Mouse (Mus musculus) heart, adult 2 months (tissue): ENCODE data around the gene Sox10. TPM values are rescaled to one million over a fixed set of nuclear protein-coding genes. Genes with fewer than 3 reads are reported as not detected.

Experiments
- DNase-seq, 2 experiments: peaks; one replicate each; pipeline ENCODE4 v3.0.0; 2021
- H3K27ac ChIP-seq: fragments of 200-600 bp; 2 replicates; pipeline ENCODE4 v1.8.1; 2022
- H3K27me3 ChIP-seq: fragments of 200-500 bp; 2 replicates; pipeline ENCODE4 v1.6.1; 2012; ENCODE audit warnings: mild to moderate bottlenecking, low read length, inconsistent platforms, mixed read lengths; ENCODE audit not compliant: control insufficient read depth, insufficient read depth
- H3K36me3 ChIP-seq: fragments of 200-500 bp; 2 replicates; pipeline ENCODE4 v1.6.1; 2012; ENCODE audit warnings: low read length, inconsistent platforms; ENCODE audit not compliant: control insufficient read depth, insufficient read depth
- H3K4me1 ChIP-seq: fragments of 200-500 bp; 2 replicates; pipeline ENCODE4 v1.6.1; 2011; ENCODE audit warnings: low read length; ENCODE audit not compliant: control insufficient read depth, insufficient read depth
- H3K4me3 ChIP-seq: fragments of 200-600 bp; 2 replicates; pipeline ENCODE4 v1.8.1; 2022
- H3K79me2 ChIP-seq: fragments of 200-500 bp; replicated peaks from 2 replicates; pipeline ENCODE4 v1.6.1; 2012; ENCODE audit warnings: mild to moderate bottlenecking, inconsistent platforms, low read length, moderate library complexity, mixed read lengths; ENCODE audit not compliant: control insufficient read depth, insufficient read depth
- H3K9ac ChIP-seq: fragments of 200-500 bp; 2 replicates; pipeline ENCODE4 v1.6.1; 2012; ENCODE audit warnings: low read depth, mild to moderate bottlenecking, control low read depth, inconsistent platforms, low read length, mixed read lengths
- CTCF ChIP-seq: fragments of 200-600 bp; IDR thresholded peaks from 2 replicates; pipeline ENCODE4 v1.8.1; 2022; ENCODE audit warnings: antibody characterized with exemption, mild to moderate bottlenecking, moderate library complexity
- EP300 ChIP-seq: fragments of 200-500 bp; IDR thresholded peaks from 2 replicates; pipeline ENCODE4 v1.6.1; 2011; ENCODE audit warnings: low read depth, low read length, control low read depth; ENCODE audit not compliant: insufficient read depth
- POLR2A ChIP-seq: fragments of 200-500 bp; IDR thresholded peaks from 2 replicates; pipeline ENCODE4 v1.6.1; 2011; ENCODE audit warnings: mild to moderate bottlenecking, low read depth, low read length, control low read depth; ENCODE audit not compliant: insufficient read depth
- WGBS: fragments of 180-500 bp; shearing (Covaris S2); methylation state at CpG from one replicate; pipeline ENCODE4 v1.1.7; 2018; 5-methylcytosine and 5-hydroxymethylcytosine counted together
- intact Hi-C: fragments of 180-260 bp; cut with DNase I; formaldehyde crosslinking; loops from one replicate; pipeline ENCODE4 v1.15.1; 2025
- polyA plus RNA-seq: library from polyadenylated mRNA; depleted of rRNA; stranded (reverse); fragments of >200 nt; gene quantifications from 2 replicates; pipeline ENCODE4 v1.2.3, GENCODE M21; 2012
- total RNA-seq, 2 experiments: library from RNA; stranded (reverse); gene quantifications; 2 replicates each; pipeline ENCODE4 v1.2.3; 2021

Gene Sox10
- total and polyA plus RNA-seq, 3 experiments: 1.1 to 4.5 (median 1.3) TPM

DNA sequence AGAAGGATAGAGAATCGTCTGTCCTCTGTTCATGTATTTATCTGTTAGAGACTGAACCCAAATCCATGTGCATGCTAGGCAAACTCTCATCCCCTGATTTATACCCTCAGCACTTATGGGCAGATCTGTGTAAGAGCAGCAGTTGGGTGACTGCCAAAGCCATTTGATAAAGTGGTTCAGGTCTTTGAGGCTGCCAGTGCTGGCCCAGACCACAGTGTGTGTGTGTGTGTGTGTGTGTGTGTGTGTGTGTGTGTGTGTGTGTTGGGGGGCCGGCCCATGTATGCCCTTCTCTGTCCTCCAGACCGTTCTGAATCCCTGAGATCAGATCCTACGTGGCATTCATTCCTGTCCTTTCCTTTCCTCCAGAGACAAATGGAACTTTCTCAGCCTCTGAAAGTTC is 53.3 kb downstream of the Sox10 start:
- peak in 1 of 2 experiments; percentile 57 for DNase-seq
- H3K4me3 ChIP-seq: no peak overlapping the region
- WGBS: 54% methylated on average over 4 of the region's 4 CpGs
- intact Hi-C loops: loop anchor here (2.0 kb wide), 1 partner anchor 15 kb away; no protein-coding TSS in a partner anchor
- H3K36me3 ChIP-seq: no peaks in the 10 kb centered on the region
- H3K79me2 ChIP-seq: peaks cover 7% of the 10 kb centered on the region
- H3K4me1 ChIP-seq: peaks cover 12% of the 10 kb centered on the region
- peak overlapping the region; percentile 67 for H3K27ac ChIP-seq
- H3K27me3 ChIP-seq: no peaks in the 10 kb centered on the region
- TF ChIP-seq EP300: 0 out of 2 replicates have a peak, but pooled peaks have one; percentile 37
- peak; percentile 37; the same call in 1 of the 2 replicates for TF ChIP-seq POLR2A
- no peak for TF ChIP-seq CTCF
- H3K9ac ChIP-seq: peak overlapping the region; percentile 40

DNA sequence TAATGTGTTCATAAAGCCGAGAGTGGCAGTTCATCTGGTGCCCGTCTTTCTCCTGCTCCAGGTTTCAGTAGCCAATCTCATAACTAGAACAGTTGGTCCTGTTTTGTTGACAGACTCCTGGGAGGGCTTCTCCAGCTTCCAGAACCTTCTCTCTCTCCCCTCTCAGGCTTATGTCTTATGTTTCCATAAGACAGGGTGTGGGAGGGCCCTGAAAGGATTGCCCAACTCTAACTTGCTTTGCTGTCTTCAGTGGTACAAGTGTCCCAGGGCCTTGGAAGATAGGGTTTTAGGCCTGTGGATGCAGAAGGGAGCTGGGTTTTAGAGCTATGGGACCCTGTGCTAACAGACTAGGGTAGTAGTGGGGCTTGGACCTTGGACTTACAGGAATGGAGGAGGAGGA is 54.5 kb downstream of the Sox10 start:
- WGBS: 69% methylated on average over 2 of the region's 2 CpGs
- intact Hi-C loops: loop anchor here (2.0 kb wide), 1 partner anchor 16 kb away; no protein-coding TSS in a partner anchor
- Histone ChIP-seq H3K27me3 (no peaks in the 10 kb centered on the region), H3K36me3 (no peaks in the 10 kb centered on the region), H3K4me3 (peak overlapping the region; percentile 94), H3K4me1 (peaks cover 12% of the 10 kb centered on the region), H3K27ac (peak overlapping the region; percentile 97), H3K9ac (peak overlapping the region; percentile 100), H3K79me2 (peaks cover 7% of the 10 kb centered on the region)
- no peak for DNase-seq
- no peak for TF ChIP-seq EP300
- TF ChIP-seq POLR2A: no peak
- TF ChIP-seq CTCF: no peak

DNA sequence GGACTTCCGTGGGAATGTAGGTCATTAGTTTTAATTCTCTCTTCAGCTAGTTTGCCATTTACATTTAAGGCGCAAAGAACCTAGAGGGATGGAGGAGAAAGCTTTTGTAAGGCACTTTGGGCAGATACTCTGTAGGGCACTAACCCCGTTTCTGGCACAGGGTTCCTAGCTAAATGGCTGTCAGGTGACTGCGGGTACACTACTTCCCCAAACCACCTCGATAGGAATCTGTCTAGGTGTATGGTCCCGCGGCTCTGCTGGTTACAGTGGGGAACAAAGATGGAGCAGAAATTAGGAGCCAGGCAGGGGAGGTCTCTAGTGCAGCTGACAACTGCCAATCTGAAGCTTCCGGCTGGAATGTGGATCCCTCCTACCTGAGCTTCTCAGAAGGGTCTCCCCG is 55.0 kb downstream of the Sox10 start:
- peak overlapping the region; percentile 100 for H3K9ac ChIP-seq
- WGBS: 13% methylated on average over 9 of the region's 9 CpGs
- H3K36me3 ChIP-seq: no peaks in the 10 kb centered on the region
- no peak for DNase-seq
- peaks cover 10% of the 10 kb centered on the region for H3K4me1 ChIP-seq
- peaks cover 7% of the 10 kb centered on the region for H3K79me2 ChIP-seq
- peak overlapping the region; percentile 97 for H3K27ac ChIP-seq
- peak overlapping the region; percentile 94 for H3K4me3 ChIP-seq
- no peaks in the 10 kb centered on the region for H3K27me3 ChIP-seq
- TF ChIP-seq CTCF (no peak), EP300 (no peak), POLR2A (no peak)
- intact Hi-C loops: loop anchor here (2.0 kb wide), 1 partner anchor 17 kb away; no protein-coding TSS in a partner anchor

DNA sequence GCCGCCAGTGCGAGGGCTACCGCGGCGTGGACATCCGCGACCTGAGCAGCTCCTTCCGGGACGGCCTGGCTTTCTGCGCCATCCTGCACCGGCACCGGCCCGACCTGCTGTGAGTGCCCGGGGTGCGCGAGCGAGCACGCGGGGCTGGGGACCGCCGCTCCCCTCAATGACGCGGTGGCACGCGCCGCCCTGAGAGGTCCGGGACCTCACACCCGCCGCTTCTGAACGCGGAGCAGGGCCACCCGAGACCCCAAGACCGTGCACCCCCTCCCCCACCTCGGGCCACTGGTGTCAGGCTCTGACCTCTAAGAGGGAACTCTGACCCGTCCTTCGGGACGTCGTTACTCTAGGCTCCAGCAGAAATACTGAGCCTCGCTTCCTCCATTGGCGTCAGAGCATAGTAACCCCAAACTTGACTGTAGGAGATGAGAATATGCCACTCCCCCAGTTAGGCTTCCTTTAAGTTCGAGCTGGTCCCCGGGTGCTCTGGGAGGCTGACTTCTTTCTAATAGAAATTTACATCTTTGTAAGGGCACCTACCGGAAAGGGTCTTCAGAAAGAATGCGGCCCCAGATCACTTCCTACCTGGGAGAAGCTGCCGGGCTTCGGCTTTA is 55.6 kb downstream of the Sox10 start:
- TF ChIP-seq POLR2A: no peak
- WGBS: under 1% methylated on average over 46 of the region's 46 CpGs
- peak overlapping the region; percentile 100 for H3K9ac ChIP-seq

DNA sequence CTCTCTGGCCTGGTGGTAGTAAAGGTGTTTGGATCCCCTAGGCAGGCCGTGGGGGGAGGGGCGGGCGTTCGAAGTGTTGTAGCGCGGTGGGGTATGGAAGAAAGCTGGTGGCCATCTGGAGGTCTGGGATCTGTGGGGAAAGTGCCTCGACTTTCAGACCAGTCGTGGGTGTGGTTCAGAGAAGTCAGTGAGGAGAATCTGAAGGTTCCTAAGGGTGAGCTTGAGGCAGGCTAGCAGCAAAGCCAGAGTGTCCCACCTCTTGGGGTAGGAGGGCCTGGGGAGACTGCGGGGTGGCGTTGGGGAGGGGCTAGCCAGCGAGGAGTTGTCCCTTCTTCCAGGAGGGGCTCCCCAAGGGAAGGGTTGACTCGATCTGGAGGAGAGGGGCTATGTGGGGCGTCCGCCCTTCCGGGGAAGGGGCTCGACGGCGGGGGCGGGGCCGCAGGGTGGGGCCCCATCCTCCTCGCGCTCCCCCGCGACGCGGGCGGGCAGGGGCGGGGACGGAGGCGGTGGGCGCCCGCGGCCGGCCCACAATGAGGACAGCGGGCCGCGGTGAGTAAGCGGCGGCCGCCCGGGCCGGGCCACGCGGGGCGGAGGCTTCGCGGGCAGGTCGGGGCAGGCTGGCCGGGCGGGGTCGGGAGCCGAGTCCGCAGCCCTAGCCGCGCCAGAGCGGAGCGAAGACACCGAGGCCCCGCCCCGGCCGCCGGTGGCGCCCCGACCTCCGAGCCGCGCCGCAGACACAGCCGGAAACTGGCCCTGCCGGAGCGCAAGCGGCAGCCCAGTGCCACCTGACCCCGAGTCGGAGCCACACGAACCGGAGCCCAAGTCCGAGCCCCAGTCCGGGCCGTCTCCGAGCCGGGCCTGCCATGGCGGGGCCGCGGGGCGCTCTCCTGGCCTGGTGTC is 56.4 kb downstream of the Sox10 start, which contains the start of gene Micall1:
Micall1 (plus strand) TSS at position 478 of the 900 bp plus-strand sequence.
- Histone ChIP-seq H3K4me3 (peak within 1 kb of the TSS; percentile 94), H3K79me2 (peaks cover 7% of the 10 kb centered on the region), H3K27me3 (no peaks in the 10 kb centered on the region), H3K9ac (peak within 1 kb of the TSS; percentile 100), H3K27ac (peak within 1 kb of the TSS; percentile 97), H3K36me3 (no peaks in the 10 kb centered on the region), H3K4me1 (peaks cover 8% of the 10 kb centered on the region)
- intact Hi-C loops: loop anchor here (1.0 kb wide), 2 partner anchors 11 to 33 kb away; partner anchors contain the start of gene Eif3l
- DNase-seq: peak; percentile 85 to 87
- 2% methylated on average over 80 of the region's 85 CpGs for WGBS
- TF ChIP-seq EP300 (0 out of 2 replicates have a peak, but pooled peaks have one; percentile 11), POLR2A (peak; percentile 32; the same call in 1 of the 2 replicates), CTCF (no peak)

More for the DNA sequence above, 55.6 kb downstream of the Sox10 start:
- peaks cover 8% of the 10 kb centered on the region for H3K4me1 ChIP-seq
- DNase-seq: no peak
- intact Hi-C loops: loop anchor here (1.0 kb wide), 1 partner anchor 12 kb away; no protein-coding TSS in a partner anchor
- no peaks in the 10 kb centered on the region for H3K36me3 ChIP-seq
- peak overlapping the region; percentile 97 for H3K27ac ChIP-seq
- H3K4me3 ChIP-seq: peak overlapping the region; percentile 94
- H3K79me2 ChIP-seq: peaks cover 7% of the 10 kb centered on the region
- no peaks in the 10 kb centered on the region for H3K27me3 ChIP-seq
